Mouse (Mus musculus): ENCODE measurements around the gene Fmo6. TPM values are rescaled to one million over a fixed set of nuclear protein-coding genes. Genes with fewer than 3 reads are reported as not detected.
A peak's percentile ranks its signal among the peaks of the same experiment; 100 is the strongest.

Gene Fmo6
- total RNA-seq, 2 experiments from 2014 or later = not detected

- intact Hi-C loops (cut with DNase I; ENCODE audit: low total_unique reads) = no loop called here
- DNase-seq = no peak
These were observed 12.2 kb downstream of the Fmo6 start for GRCm38 (mm10) chr1:162925121-162925520.

DNA sequence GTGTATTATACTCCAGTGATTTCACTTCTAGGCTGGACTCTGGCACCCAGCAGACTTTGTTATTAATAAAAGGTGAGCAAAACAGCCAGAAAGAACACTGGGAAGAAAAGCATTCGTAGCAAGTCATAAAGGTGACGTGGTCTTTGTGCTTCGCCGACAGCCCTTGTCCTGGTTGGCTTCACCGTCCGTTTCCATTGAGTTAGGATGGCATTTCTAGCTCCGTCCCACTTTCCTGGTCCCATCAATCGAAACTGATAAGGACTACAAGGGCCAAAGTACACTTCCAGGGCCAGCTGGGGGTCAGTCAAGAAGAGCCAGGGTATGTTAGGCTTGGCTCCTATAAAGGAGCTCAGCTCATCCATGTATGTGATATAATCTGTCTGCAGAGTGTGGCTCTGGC lies 20.7 kb downstream of the Fmo6 start:
- DNase-seq = no peak
- intact Hi-C loops (cut with DNase I; ENCODE audit: low total_unique reads) = no loop called here

- no peak for DNase-seq
- intact Hi-C loops (cut with DNase I; ENCODE audit: low total_unique reads) = no loop called here
These were observed 22.3 kb downstream of the Fmo6 start for GRCm38 (mm10) chr1:162914932-162915556.

DNA sequence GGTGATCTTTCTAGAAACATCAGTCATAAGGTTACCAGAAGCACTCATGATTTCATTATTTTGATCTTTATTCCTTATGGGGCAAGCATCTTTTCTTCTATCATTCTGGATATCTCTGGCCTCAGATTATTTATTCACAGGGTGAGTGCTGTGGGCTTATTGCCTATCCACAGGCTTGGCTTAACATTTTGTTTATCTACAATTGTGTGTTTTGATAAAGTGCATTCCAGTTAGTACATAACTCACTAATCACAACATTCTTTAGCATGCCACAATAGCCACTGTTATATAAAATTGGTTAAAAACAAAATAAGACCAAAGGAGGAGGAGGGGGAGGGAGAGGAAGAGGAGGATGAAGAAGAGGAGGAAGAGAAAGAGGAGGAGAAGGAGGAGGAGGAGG lies 25.2 kb downstream of the Fmo6 start:
- no peak for DNase-seq
- intact Hi-C loops (cut with DNase I; ENCODE audit: low total_unique reads) = no loop called here

GRCm38 (mm10) chr1:162901879-162902278 lies 35.4 kb downstream of the Fmo6 start:
- DNase-seq = no peak
- intact Hi-C loops (cut with DNase I; ENCODE audit: low total_unique reads) = loop anchor here (10.0 kb wide), 1 partner anchor 153 kb away; no protein-coding TSS in a partner anchor

GRCm38 (mm10) chr1:162897838-162898811 lies 39.2 kb downstream of the Fmo6 start, which contains the start of gene Fmo2:
TSS of gene Fmo2 (minus strand) at chr1:162898726.
- peak; percentile 30 for DNase-seq
- intact Hi-C loops (cut with DNase I; ENCODE audit: low total_unique reads) = no loop called here

GRCm38 (mm10) chr1:162895900-162896299 lies 41.4 kb downstream of the Fmo6 start:
- peak; percentile 62 for DNase-seq
- intact Hi-C loops (cut with DNase I; ENCODE audit: low total_unique reads) = no loop called here

GRCm38 (mm10) chr1:162893014-162893413 lies 44.3 kb downstream of the Fmo6 start:
- DNase-seq = no peak
- intact Hi-C loops (cut with DNase I; ENCODE audit: low total_unique reads) = no loop called here

DNA sequence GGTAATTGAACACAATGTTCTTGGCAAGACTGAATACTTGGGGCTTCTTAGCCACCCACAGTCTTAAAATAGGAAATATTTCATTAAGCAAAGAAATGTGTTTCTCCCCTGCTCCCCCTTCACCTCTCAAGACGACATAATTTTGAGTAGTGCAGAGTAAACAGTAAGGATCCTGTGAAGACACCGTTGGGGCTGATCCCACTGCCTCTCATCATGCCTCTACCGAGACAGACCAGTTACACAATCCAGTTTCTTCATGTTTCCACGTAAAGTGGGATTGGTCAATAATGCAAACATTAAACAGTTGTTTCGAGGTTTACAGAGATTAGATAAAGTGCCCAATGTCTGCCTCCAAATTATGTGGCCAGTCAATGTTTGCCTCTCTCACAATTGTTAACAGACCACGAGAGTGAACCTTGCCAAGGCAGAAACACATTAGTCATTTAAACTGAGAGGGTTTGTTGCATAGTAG lies 45.3 kb downstream of the Fmo6 start:
- intact Hi-C loops (cut with DNase I; ENCODE audit: low total_unique reads) = no loop called here
- DNase-seq = no peak

DNA sequence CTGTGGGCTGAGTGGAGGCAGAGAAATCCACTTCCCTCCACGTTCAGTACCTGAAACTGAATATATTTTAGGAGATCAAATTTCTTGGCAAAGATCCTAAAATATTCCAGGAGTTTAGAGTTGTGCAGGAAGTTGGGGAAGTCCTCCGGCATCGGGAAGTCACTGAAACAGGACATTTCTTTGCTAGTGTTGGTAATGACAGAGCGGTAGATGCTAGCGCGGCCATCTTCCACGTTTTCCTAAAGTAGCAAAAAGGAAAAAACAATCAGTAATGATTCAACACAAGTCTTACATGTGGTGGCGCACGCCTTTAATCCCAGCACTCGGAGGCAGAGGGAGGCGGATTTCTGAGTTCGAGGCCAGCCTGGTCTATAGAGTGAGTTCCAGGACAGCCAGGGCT lies 48.7 kb downstream of the Fmo6 start:
- DNase-seq = no peak
- intact Hi-C loops (cut with DNase I; ENCODE audit: low total_unique reads) = no loop called here

DNA sequence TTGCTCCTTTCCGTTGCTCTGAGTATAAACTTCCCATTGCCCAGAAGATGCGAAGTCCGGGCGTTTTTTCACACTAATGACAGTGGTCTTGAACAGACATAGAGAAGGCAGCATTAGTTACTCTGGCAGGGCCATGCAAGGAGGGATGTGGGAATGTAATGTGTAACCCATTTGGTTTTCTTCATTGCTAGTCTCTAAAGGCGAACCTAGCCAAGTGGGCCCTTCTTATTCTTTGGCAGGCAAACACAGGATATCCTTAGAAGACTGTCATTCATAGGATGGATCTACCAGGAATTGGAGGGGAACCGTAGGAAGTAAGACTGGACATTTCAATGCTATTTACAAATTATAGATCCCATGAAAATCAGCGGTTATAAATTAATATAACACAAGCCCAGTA lies 49.7 kb downstream of the Fmo6 start:
- DNase-seq = no peak
- intact Hi-C loops (cut with DNase I; ENCODE audit: low total_unique reads) = no loop called here

DNA sequence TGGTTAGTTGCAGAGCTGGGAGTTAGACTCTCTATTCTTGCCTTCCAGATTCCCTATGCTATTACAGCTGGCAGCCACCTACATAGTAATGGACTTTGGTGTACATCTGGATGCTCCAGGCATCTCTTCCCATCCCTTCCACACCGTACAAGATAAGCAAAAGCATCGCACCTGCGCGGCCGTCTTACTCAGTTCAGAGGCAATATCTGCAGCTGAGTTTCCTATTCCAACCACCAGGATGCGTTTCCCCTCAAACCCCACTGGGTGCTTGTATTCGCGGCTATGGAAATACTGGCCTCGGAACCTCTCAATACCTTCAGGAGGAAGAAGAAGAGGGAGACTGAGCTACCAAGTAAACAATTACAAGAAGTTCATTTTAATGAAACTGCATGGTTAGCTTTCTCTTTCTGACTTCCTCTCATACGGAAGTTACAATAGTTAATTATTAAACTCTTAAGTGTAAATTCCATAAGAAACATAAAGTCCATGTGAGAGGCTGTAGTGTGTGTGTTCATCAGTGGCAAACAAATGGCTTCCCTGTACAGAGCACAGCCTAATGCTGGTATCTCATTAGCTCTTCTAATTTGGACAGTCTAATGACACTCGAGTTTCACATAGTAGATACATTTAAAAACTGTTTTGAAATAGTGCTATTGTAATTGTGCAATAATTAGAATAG lies 51.0 kb downstream of the Fmo6 start:
- intact Hi-C loops (cut with DNase I; ENCODE audit: low total_unique reads) = no loop called here
- DNase-seq = no peak

- intact Hi-C loops (cut with DNase I; ENCODE audit: low total_unique reads) = no loop called here
- DNase-seq = no peak
These were observed 54.6 kb downstream of the Fmo6 start for GRCm38 (mm10) chr1:162882681-162883080.

DNA sequence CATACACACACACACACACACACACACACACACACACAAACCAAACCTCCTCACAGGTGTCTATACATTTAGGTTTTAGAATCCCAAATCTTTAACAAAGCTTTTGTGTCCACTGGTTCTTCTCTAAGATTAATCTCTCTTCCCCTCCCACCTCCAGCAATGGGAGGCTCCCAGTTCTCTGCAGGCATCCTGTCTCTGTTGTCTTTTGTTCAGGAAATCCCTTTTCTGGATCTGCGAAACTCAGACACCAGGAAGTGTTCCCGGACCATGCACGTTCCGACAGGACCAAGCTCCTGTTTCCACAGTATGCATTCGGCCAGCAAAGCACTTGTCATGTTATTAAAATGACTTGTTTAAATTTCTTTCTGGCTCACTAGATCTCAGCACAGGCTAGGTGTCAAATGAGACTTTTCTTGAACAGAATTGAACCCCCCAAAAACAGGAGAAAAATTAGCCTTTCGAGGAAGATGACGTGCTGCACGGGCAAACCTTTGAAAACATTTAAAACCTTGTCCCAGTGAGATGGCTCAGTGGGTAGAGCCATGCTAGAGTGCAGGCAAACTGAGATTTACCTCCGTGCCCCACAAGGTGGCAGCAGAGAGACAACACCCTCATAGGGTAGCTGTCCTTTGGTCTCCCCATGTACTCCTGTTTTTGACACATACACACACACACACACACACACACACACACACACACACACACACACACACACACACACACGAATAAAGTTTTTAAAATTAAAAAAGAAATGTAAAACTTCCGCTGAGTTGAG lies 57.5 kb downstream of the Fmo6 start:
- intact Hi-C loops (cut with DNase I; ENCODE audit: low total_unique reads) = no loop called here

GRCm38 (mm10) chr1:162875091-162875490 lies 62.2 kb downstream of the Fmo6 start:
- no peak for DNase-seq
- intact Hi-C loops (cut with DNase I; ENCODE audit: low total_unique reads) = no loop called here

More for the DNA sequence above, 57.5 kb downstream of the Fmo6 start:
- DNase-seq = peak; percentile 64

GRCm38 (mm10) chr1:162871701-162872311 lies 65.5 kb downstream of the Fmo6 start:
- no peak for DNase-seq
- intact Hi-C loops (cut with DNase I; ENCODE audit: low total_unique reads) = no loop called here

DNA sequence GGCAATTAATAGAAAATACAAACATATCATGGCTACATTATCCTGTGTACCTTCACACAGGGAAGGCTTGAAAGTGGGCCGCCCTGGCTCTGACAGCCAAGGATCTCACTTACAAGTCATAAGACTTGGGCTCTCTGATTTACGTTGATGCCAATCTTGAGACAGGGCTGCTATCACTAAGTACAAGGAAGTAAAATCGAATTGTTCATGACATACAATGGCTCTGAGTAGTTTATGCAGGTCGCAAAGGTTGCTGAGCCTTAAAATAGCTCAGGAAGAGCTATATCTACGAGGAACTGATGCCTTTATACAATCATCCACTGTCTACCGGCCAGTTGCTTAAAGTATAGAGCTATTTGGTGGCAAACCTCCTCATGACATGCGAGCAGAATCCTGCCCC lies 66.3 kb downstream of the Fmo6 start:
- DNase-seq = no peak
- intact Hi-C loops (cut with DNase I; ENCODE audit: low total_unique reads) = no loop called here

- DNase-seq = no peak
- intact Hi-C loops (cut with DNase I; ENCODE audit: low total_unique reads) = no loop called here
These were observed 69.9 kb downstream of the Fmo6 start for GRCm38 (mm10) chr1:162867396-162867795.
